Mouse (Mus musculus) thymus, adult 2 months (tissue): ENCODE results near the gene Hsd17b13.

Experiments used
- CTCF ChIP-seq: fragments of 200-500 bp; IDR thresholded peaks from 2 replicates; pipeline ENCODE4 v1.5.1; 2012; ENCODE audit warnings: mild to moderate bottlenecking, control low read depth, low read length, moderate library complexity, borderline replicate concordance; ENCODE audit not compliant: control insufficient read depth, poor library complexity, insufficient read depth; ENCODE audit errors: extremely low read depth
- POLR2A ChIP-seq: fragments of 200-500 bp; IDR thresholded peaks from 2 replicates; pipeline ENCODE4 v1.6.1; 2012; ENCODE audit warnings: mild to moderate bottlenecking, low read length, control low read depth, moderate library complexity; ENCODE audit not compliant: control insufficient read depth, poor library complexity, insufficient read depth; ENCODE audit errors: extremely low read depth

- TF ChIP-seq POLR2A (no peak), CTCF (no peak)
Measured at GRCm38 (mm10) chr5:103939350-103939652, 37.9 kb downstream of the Hsd17b13 start.
